Mouse (Mus musculus): ENCODE data around the gene Wbp4. TPM values are rescaled to one million over a fixed set of nuclear protein-coding genes. Genes with fewer than 3 reads are reported as not detected.

Wbp4 gene
- total and polyA plus RNA-seq, 3 experiments: 31.3 to 68.5 (median 36.2) TPM

DNA sequence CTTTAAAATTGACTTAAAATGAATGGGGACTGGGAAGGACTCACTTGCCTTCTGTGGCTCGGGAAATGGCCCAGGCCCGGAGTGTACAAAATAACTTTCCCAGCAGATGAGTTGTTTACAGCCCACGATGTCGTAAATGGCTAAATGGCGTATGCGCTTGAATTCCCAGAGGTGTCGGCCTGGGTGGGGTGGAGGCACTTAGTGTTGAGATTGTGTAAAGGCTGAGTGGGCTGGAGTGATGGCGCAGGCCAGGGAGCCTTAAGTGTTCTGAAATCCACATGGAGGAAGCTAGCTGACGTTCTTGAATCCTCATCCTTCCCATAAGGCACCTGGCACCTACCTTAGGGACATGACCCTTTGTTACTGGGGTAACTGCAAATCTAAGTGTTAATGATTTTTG lies 7.2 kb upstream of the Wbp4 start:
- no peak for DNase-seq (ENCODE audit: extremely low read depth)
- Histone ChIP-seq H3K27me3 (replicated peaks) (no peaks in the 10 kb centered on the region), H3K79me2 (replicated peaks; ENCODE audit: control insufficient read depth, extremely low read depth, insufficient read depth, poor library complexity, severe bottlenecking) (no peaks in the 10 kb centered on the region; the same call in 1 of the 2 replicates), H3K9ac (ENCODE audit: insufficient read depth, low read depth) (no peak overlapping the region), H3K4me3 (replicated peaks in 1 of 3; ENCODE audit: low read depth in 2 of 3, low read length in 2 of 3, poor library complexity in 1 of 3) (no peak overlapping the region), H3K4me2 (ENCODE audit: insufficient read depth, low read depth, poor library complexity, severe bottlenecking) (no peak overlapping the region), H3K27ac (ENCODE audit: insufficient read depth, low read depth) (no peak overlapping the region), H3K4me1 (ENCODE audit: control insufficient read depth in 1 of 2, insufficient read depth in 2 of 2) (peaks cover 2 to 12% of the 10 kb centered on the region in 2 experiments; a peak in 3 of 4 replicates), H3K36me3 (replicated peaks in 1 of 2; ENCODE audit: control insufficient read depth in 1 of 2, insufficient read depth in 1 of 2, low read length in 1 of 2) (no peaks in the 10 kb centered on the region), H3K9me3 (replicated peaks; ENCODE audit: low read length) (no peaks in the 10 kb centered on the region)
- dilution Hi-C loops (cut with MboI; ENCODE audit: extremely low pct_ligation_motif_present, extremely low pct_unique_long_range_greater_than_20kb, low sequenced_read_pairs): no loop called here
- TF ChIP-seq RAD21 (IDR thresholded peaks at IDR 0.05; ENCODE audit: low read depth, low read length): no peak
- in situ Hi-C loops (cut with MboI; ENCODE audit: low pct_ligation_motif_present, low pct_unique_long_range_greater_than_20kb, low sequenced_read_pairs): no loop called here

DNA sequence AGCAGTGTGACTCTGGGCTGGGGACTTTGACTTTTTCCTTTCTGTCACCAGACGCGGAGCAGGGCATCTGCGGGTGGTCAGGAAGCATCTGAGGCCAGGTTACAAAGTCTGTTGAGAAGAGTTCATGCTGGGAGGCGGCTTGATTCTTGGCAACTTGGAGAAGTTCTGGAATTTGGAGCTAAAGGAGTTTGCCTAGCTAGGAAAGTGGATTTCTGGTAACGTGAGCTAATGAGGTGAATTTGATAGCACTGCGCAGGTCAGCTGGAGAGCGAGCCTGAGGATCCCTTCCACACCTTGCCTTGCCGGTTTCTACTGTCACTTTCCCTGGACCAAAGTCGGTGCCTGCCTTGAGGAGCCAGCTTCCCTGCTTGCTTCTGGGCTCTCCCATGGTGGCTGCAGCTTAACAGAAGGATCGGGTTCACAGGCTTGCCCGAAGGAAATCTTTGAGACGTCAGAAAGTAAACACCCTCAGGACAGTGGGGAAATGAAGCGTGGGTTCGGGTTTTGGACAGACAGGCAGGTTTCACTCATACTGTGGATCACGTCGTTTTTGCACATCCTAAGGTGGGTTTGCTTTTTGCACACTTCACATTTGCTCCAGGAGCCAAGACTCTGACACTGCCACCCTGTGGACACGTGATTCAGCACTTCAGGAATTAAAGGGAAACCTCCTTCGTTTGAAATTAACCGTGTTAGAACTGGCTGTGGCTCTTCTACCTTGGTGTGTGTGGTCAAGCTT lies 5.8 kb upstream of the Wbp4 start:
- no peak for DNase-seq (ENCODE audit: extremely low read depth)
- H3K4me1 ChIP-seq (ENCODE audit: control insufficient read depth in 1 of 2, insufficient read depth in 2 of 2): peaks cover 2 to 12% of the 10 kb centered on the region in 2 experiments; a peak in 3 of 4 replicates
- H3K9ac ChIP-seq (ENCODE audit: insufficient read depth, low read depth): no peak overlapping the region
- in situ Hi-C loops (cut with MboI; ENCODE audit: low pct_ligation_motif_present, low pct_unique_long_range_greater_than_20kb, low sequenced_read_pairs) (no loop called here), dilution Hi-C loops (cut with MboI; ENCODE audit: extremely low pct_ligation_motif_present, extremely low pct_unique_long_range_greater_than_20kb, low sequenced_read_pairs) (no loop called here)
- H3K36me3 ChIP-seq (replicated peaks in 1 of 2; ENCODE audit: control insufficient read depth in 1 of 2, insufficient read depth in 1 of 2, low read length in 1 of 2): no peaks in the 10 kb centered on the region
- no peaks in the 10 kb centered on the region; the same call in 1 of the 2 replicates for H3K79me2 ChIP-seq (replicated peaks; ENCODE audit: control insufficient read depth, extremely low read depth, insufficient read depth, poor library complexity, severe bottlenecking)
- H3K9me3 ChIP-seq (replicated peaks; ENCODE audit: low read length): no peaks in the 10 kb centered on the region
- H3K4me3 ChIP-seq (replicated peaks in 1 of 3; ENCODE audit: low read depth in 2 of 3, low read length in 2 of 3, poor library complexity in 1 of 3): no peak overlapping the region
- no peak overlapping the region for H3K27ac ChIP-seq (ENCODE audit: insufficient read depth, low read depth)
- no peak overlapping the region for H3K4me2 ChIP-seq (ENCODE audit: insufficient read depth, low read depth, poor library complexity, severe bottlenecking)
- H3K27me3 ChIP-seq (replicated peaks): no peaks in the 10 kb centered on the region
- no peak for TF ChIP-seq GABPA (IDR thresholded peaks at IDR 0.05; ENCODE audit: insufficient replicate concordance, low read depth, low read length)
- TF ChIP-seq POLR2A (IDR thresholded peaks at IDR 0.05; ENCODE audit: low read depth, low read length): no peak
- no peak for TF ChIP-seq TCF12 (IDR thresholded peaks at IDR 0.05; ENCODE audit: low read depth, low read length)
- TF ChIP-seq ZNF384 (IDR thresholded peaks at IDR 0.05; ENCODE audit: low read depth, low read length): no peak
- TF ChIP-seq USF2 (conservative IDR thresholded peaks at IDR 0.05; ENCODE audit: low read depth, low read length): peak; percentile 43; the same call in 1 of the 2 replicates
- TF ChIP-seq UBTF (IDR thresholded peaks at IDR 0.05; ENCODE audit: low read depth, low read length): no peak
- TF ChIP-seq CHD2 (IDR thresholded peaks at IDR 0.05; ENCODE audit: low read length): no peak
- no peak for TF ChIP-seq NRF1 (IDR thresholded peaks at IDR 0.05; ENCODE audit: low read depth, low read length)
- no peak for TF ChIP-seq ZC3H11A (IDR thresholded peaks at IDR 0.05; ENCODE audit: low read depth, low read length)
- TF ChIP-seq CTCF (conservative IDR thresholded peaks at IDR 0.05 in 1 of 2, IDR thresholded peaks at IDR 0.05 in 1 of 2; ENCODE audit: low read depth in 2 of 2, low read length in 2 of 2): peak in 1 of 2 experiments; percentile 60; a peak in 2 of 4 replicates
- TF ChIP-seq RCOR1 (conservative IDR thresholded peaks at IDR 0.05; ENCODE audit: low read depth, low read length): no peak
- TF ChIP-seq IRF4 (IDR thresholded peaks at IDR 0.05; ENCODE audit: low read depth, low read length): no peak
- no peak for TF ChIP-seq CHD1 (IDR thresholded peaks at IDR 0.05; ENCODE audit: low read depth, low read length)
- TF ChIP-seq SIN3A (IDR thresholded peaks at IDR 0.05; ENCODE audit: low read length): no peak
- no peak for TF ChIP-seq MEF2A (IDR thresholded peaks at IDR 0.05; ENCODE audit: borderline replicate concordance, low read depth, low read length)
- no peak for TF ChIP-seq MXI1 (IDR thresholded peaks at IDR 0.05; ENCODE audit: low read depth, low read length)
- TF ChIP-seq MAFK (IDR thresholded peaks at IDR 0.05; ENCODE audit: insufficient replicate concordance, low read length): no peak
- no peak for TF ChIP-seq ZKSCAN1 (IDR thresholded peaks at IDR 0.05; ENCODE audit: borderline replicate concordance, low read depth, low read length)
- TF ChIP-seq POLR2AphosphoS2 (IDR thresholded peaks at IDR 0.05; ENCODE audit: low read depth, low read length): no peak
- no peak for TF ChIP-seq KAT2A (IDR thresholded peaks at IDR 0.05; ENCODE audit: insufficient replicate concordance, low read length)
- peak; percentile 67 for TF ChIP-seq MAX (IDR thresholded peaks at IDR 0.05; ENCODE audit: low read length)
- TF ChIP-seq TBP (conservative IDR thresholded peaks at IDR 0.05; ENCODE audit: low read depth, low read length): no peak
- no peak for TF ChIP-seq HCFC1 (IDR thresholded peaks at IDR 0.05; ENCODE audit: low read depth, low read length)
- no peak for TF ChIP-seq MAZ (IDR thresholded peaks at IDR 0.05; ENCODE audit: low read depth, low read length)
- TF ChIP-seq ZMIZ1 (IDR thresholded peaks at IDR 0.05; ENCODE audit: low read depth, low read length): no peak
- peak; percentile 43 for TF ChIP-seq SMC3 (IDR thresholded peaks at IDR 0.05; ENCODE audit: low read depth, low read length)
- TF ChIP-seq RAD21 (IDR thresholded peaks at IDR 0.05; ENCODE audit: low read depth, low read length): peak; percentile 18
- no peak for TF ChIP-seq PAX5 (IDR thresholded peaks at IDR 0.05; ENCODE audit: low read length)
- no peak for TF ChIP-seq EP300 (IDR thresholded peaks at IDR 0.05; ENCODE audit: low read length)
- peak; percentile 55 for TF ChIP-seq USF1 (IDR thresholded peaks at IDR 0.05; ENCODE audit: low read depth, low read length)
- TF ChIP-seq BHLHE40 (IDR thresholded peaks at IDR 0.05; ENCODE audit: low read depth, low read length): peak; percentile 58; the same call in 1 of the 2 replicates
- TF ChIP-seq JUN (IDR thresholded peaks at IDR 0.05; ENCODE audit: insufficient read depth, low read depth, low read length): no peak

Data from CH12.LX (cell line).